Mouse (Mus musculus) limb, embryonic 14.5 days (tissue): ENCODE data around the gene Trp53i13. TPM values are rescaled to one million over a fixed set of nuclear protein-coding genes. Genes with fewer than 3 reads are reported as not detected.

Experiments
- ATAC-seq: fragments of 200-750 bp; cut with Nextera tagmentation; 2 replicates; pipeline ENCODE4 v1.8.0; 2017; ENCODE audit warnings: low read depth, moderate number of reproducible peaks, moderate TSS enrichment; ENCODE audit not compliant: low FRiP score
- DNase-seq: peaks from one replicate; pipeline ENCODE4 v3.0.0-alpha.2; 2015; ENCODE audit warnings: low spot score
- H3K27ac ChIP-seq: fragments of 300-500 bp; sonication (generic); replicated peaks from 2 replicates; pipeline ENCODE4 v1.5.1; 2014; ENCODE audit warnings: low read depth, mild to moderate bottlenecking, low read length, moderate library complexity, mixed read lengths
- H3K27me3 ChIP-seq: fragments of 300-500 bp; sonication (generic); 2 replicates; pipeline ENCODE4 v1.6.1; 2014; ENCODE audit warnings: low read length, mixed read lengths; ENCODE audit not compliant: control insufficient read depth, insufficient read depth
- H3K36me3 ChIP-seq: fragments of 300-500 bp; sonication (generic); 2 replicates; pipeline ENCODE4 v1.6.1; 2014; ENCODE audit warnings: mild to moderate bottlenecking, low read length, moderate library complexity, mixed read lengths; ENCODE audit not compliant: control insufficient read depth, insufficient read depth
- H3K4me1 ChIP-seq: fragments of 300-500 bp; sonication (generic); 2 replicates; pipeline ENCODE4 v1.6.1; 2014; ENCODE audit warnings: antibody characterized with exemption, low read length, mixed read lengths; ENCODE audit not compliant: control insufficient read depth, insufficient read depth
- H3K4me2 ChIP-seq: fragments of 300-500 bp; sonication (generic); replicated peaks from 2 replicates; pipeline ENCODE4 v1.6.1; 2014; ENCODE audit warnings: low read depth, mild to moderate bottlenecking, low read length, moderate library complexity; ENCODE audit not compliant: severe bottlenecking
- H3K4me3 ChIP-seq: fragments of 300-500 bp; sonication (generic); replicated peaks from 2 replicates; pipeline ENCODE4 v1.5.1; 2014; ENCODE audit warnings: low read length
- H3K9ac ChIP-seq: fragments of 300-500 bp; sonication (generic); 2 replicates; pipeline ENCODE4 v1.6.1; 2014; ENCODE audit warnings: mild to moderate bottlenecking, low read depth, low read length, moderate library complexity; ENCODE audit not compliant: severe bottlenecking
- H3K9me3 ChIP-seq: fragments of 300-500 bp; sonication (generic); 2 replicates; pipeline ENCODE4 v1.6.1; 2016; ENCODE audit warnings: low read length; ENCODE audit not compliant: control insufficient read depth
- POLR2A ChIP-seq: fragments of 200-500 bp; IDR thresholded peaks from 2 replicates; pipeline ENCODE4 v1.8.0; 2012; ENCODE audit warnings: inconsistent platforms, mild to moderate bottlenecking, moderate library complexity, borderline replicate concordance; ENCODE audit not compliant: insufficient read depth, insufficient read length; ENCODE audit errors: extremely low read depth
- WGBS: fragments of 180-500 bp; shearing (Covaris S2); extraction: QIAGEN DNeasy Blood & Tissue Kit; methylation state at CpG from one replicate; pipeline ENCODE4 v1.1.7; 2014; 5-methylcytosine and 5-hydroxymethylcytosine counted together
- polyA plus RNA-seq, 2 experiments: library from polyadenylated mRNA; depleted of rRNA in 1 of 2; stranded (reverse) in 1 of 2; unstranded in 1 of 2; fragments of >200 nt; fragmentation: Nextera tagmentation in 1 of 2; extraction: Ambion mirVana in 1 of 2; gene quantifications; 2 replicates each; pipeline versions ENCODE4 v1.2.1 to v1.2.3; 2012 to 2014

Gene Trp53i13
- polyA plus RNA-seq, 2 experiments = 51.1 to 67.3 TPM

- ATAC-seq (no peak), DNase-seq (no peak)
- Histone ChIP-seq H3K27ac (no peak overlapping the region), H3K9me3 (no peaks in the 10 kb centered on the region), H3K4me2 (no peak overlapping the region), H3K36me3 (0 out of 2 replicates have a peak, but pooled peaks cover 3% of the 10 kb centered on the region), H3K4me3 (no peak overlapping the region), H3K4me1 (peaks cover 42% of the 10 kb centered on the region), H3K27me3 (no peaks in the 10 kb centered on the region), H3K9ac (no peak overlapping the region)
- whole genome bisulfite sequencing = 62% methylated on average over 11 of the region's 11 CpGs
- no peak for TF ChIP-seq POLR2A
Measured at GRCm38 (mm10) chr11:77483510-77484255, 32.1 kb downstream of the Trp53i13 start.

GRCm38 (mm10) chr11:77483043-77483442, 32.7 kb downstream of the Trp53i13 start:
- Histone ChIP-seq H3K27me3 (no peaks in the 10 kb centered on the region), H3K27ac (no peak overlapping the region), H3K4me2 (no peak overlapping the region), H3K36me3 (0 out of 2 replicates have a peak, but pooled peaks cover 2% of the 10 kb centered on the region), H3K4me1 (peaks cover 36% of the 10 kb centered on the region), H3K4me3 (no peak overlapping the region), H3K9me3 (no peaks in the 10 kb centered on the region), H3K9ac (no peak overlapping the region)
- ATAC-seq (no peak), DNase-seq (no peak)
- 62% methylated on average over 3 of the region's 3 CpGs for WGBS
- TF ChIP-seq POLR2A = no peak

GRCm38 (mm10) chr11:77476895-77477294, 38.9 kb downstream of the Trp53i13 start:
- Histone ChIP-seq H3K9me3 (no peaks in the 10 kb centered on the region), H3K36me3 (peaks cover 23% of the 10 kb centered on the region), H3K4me1 (no peaks in the 10 kb centered on the region), H3K4me3 (no peak overlapping the region), H3K27me3 (no peaks in the 10 kb centered on the region), H3K4me2 (no peak overlapping the region), H3K9ac (no peak overlapping the region), H3K27ac (no peak overlapping the region)
- ATAC-seq = no peak
- WGBS = 91% methylated on average over 6 of the region's 6 CpGs
- no peak for TF ChIP-seq POLR2A
- DNase-seq = no peak

GRCm38 (mm10) chr11:77476216-77476615, 39.6 kb downstream of the Trp53i13 start:
- Histone ChIP-seq H3K4me3 (no peak overlapping the region), H3K9ac (no peak overlapping the region), H3K36me3 (peaks cover 30% of the 10 kb centered on the region), H3K27me3 (no peaks in the 10 kb centered on the region), H3K4me2 (no peak overlapping the region), H3K9me3 (no peaks in the 10 kb centered on the region), H3K27ac (no peak overlapping the region), H3K4me1 (no peaks in the 10 kb centered on the region)
- 95% methylated on average over 14 of the region's 14 CpGs for WGBS
- no peak for ATAC-seq
- no peak for DNase-seq
- no peak for TF ChIP-seq POLR2A

- Histone ChIP-seq H3K9me3 (no peaks in the 10 kb centered on the region), H3K4me3 (no peak overlapping the region), H3K36me3 (peaks cover 33% of the 10 kb centered on the region), H3K9ac (no peak overlapping the region), H3K27ac (no peak overlapping the region), H3K27me3 (peaks cover 6% of the 10 kb centered on the region; the same call in 1 of the 2 replicates), H3K4me1 (no peaks in the 10 kb centered on the region), H3K4me2 (no peak overlapping the region)
- 89% methylated on average over 16 of the region's 16 CpGs for WGBS
- no peak for TF ChIP-seq POLR2A
- DNase-seq (no peak), ATAC-seq (no peak)
Measured at GRCm38 (mm10) chr11:77472775-77473174, 43.0 kb downstream of the Trp53i13 start.
